Mouse (Mus musculus) forebrain, embryonic 11.5 days (tissue): ENCODE data around the gene Rgs6. TPM values are rescaled to one million over a fixed set of nuclear protein-coding genes. Genes with fewer than 3 reads are reported as not detected.

Experiments
- ATAC-seq: fragments of 200-750 bp; cut with Nextera tagmentation; replicated peaks from 2 replicates; pipeline ENCODE4 v1.8.0; 2017; ENCODE audit warnings: moderate TSS enrichment; ENCODE audit not compliant: low FRiP score
- DNase-seq: peaks from one replicate; pipeline ENCODE4 v3.0.0-alpha.2; 2017; ENCODE audit warnings: low spot score
- H3K27ac ChIP-seq: fragments of 300-500 bp; sonication (generic); 2 replicates; pipeline ENCODE4 v1.5.1; 2014; ENCODE audit warnings: low read depth, low read length
- H3K27me3 ChIP-seq: fragments of 300-500 bp; sonication (generic); 2 replicates; pipeline ENCODE4 v1.6.1; 2014; ENCODE audit warnings: mild to moderate bottlenecking, low read length, mixed read lengths; ENCODE audit not compliant: control insufficient read depth, insufficient read depth
- H3K36me3 ChIP-seq: fragments of 300-500 bp; sonication (generic); 2 replicates; pipeline ENCODE4 v1.6.1; 2014; ENCODE audit warnings: mild to moderate bottlenecking, low read length, moderate library complexity, mixed read lengths; ENCODE audit not compliant: control insufficient read depth, insufficient read depth
- H3K4me1 ChIP-seq: fragments of 300-500 bp; sonication (generic); replicated peaks from 2 replicates; pipeline ENCODE4 v1.6.1; 2014; ENCODE audit warnings: low read length, mixed read lengths; ENCODE audit not compliant: control insufficient read depth, insufficient read depth
- H3K4me2 ChIP-seq: fragments of 300-500 bp; sonication (generic); 2 replicates; pipeline ENCODE4 v1.6.1; 2014; ENCODE audit warnings: low read depth, mild to moderate bottlenecking, low read length, moderate library complexity, mixed read lengths; ENCODE audit not compliant: severe bottlenecking
- H3K4me3 ChIP-seq: fragments of 300-500 bp; sonication (generic); 2 replicates; pipeline ENCODE4 v1.5.1; 2014; ENCODE audit warnings: low read depth, low read length
- H3K9ac ChIP-seq: fragments of 300-500 bp; sonication (generic); 2 replicates; pipeline ENCODE4 v1.6.1; 2014; ENCODE audit warnings: low read length
- H3K9me3 ChIP-seq: fragments of 300-500 bp; sonication (generic); 2 replicates; pipeline ENCODE4 v1.6.1; 2016; ENCODE audit warnings: low read length, mixed read lengths; ENCODE audit not compliant: control insufficient read depth
- WGBS: fragments of 180-500 bp; shearing (Covaris S2); extraction: QIAGEN DNeasy Blood & Tissue Kit; methylation state at CpG from one replicate; pipeline ENCODE4 v1.1.7; 2014; 5-methylcytosine and 5-hydroxymethylcytosine counted together
- polyA plus RNA-seq: library from polyadenylated mRNA; unstranded; fragments of >200 nt; fragmentation: Nextera tagmentation; extraction: Ambion mirVana; gene quantifications from 2 replicates; pipeline ENCODE4 v1.2.1, GENCODE M21; 2014

Rgs6 gene
- polyA plus RNA-seq, 1 experiment from 2014 or later = 0.72 TPM

DNA sequence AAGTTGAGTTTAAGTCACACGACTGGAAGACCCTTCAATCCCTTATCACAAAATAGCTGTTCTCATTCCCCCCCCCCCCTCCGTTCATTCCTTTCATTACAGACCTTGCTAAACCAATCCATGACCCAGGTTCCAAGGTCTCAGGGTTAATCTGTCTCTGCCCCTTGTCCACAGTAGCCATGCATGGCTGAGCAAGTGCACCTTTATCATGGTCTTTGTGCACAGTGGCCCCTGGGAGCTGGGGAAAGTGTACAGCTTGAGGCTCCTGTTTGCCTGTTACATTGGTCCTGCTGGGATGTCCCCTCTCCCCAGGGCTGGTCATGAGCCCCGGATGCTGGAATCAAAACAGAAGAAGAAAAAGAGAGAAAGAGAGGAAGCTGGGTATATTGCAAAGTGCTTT, 522.6 kb downstream of the Rgs6 start:
- H3K36me3 ChIP-seq = no peaks in the 10 kb centered on the region
- no peaks in the 10 kb centered on the region for H3K4me1 ChIP-seq
- ATAC-seq = no peak
- WGBS = 52% methylated on average over 3 of the region's 3 CpGs
- no peaks in the 10 kb centered on the region for H3K27me3 ChIP-seq
- no peak overlapping the region for H3K4me2 ChIP-seq
- DNase-seq = no peak
- no peak overlapping the region for H3K4me3 ChIP-seq
- H3K9me3 ChIP-seq = no peaks in the 10 kb centered on the region
- no peak overlapping the region for H3K27ac ChIP-seq
- no peak overlapping the region for H3K9ac ChIP-seq

DNA sequence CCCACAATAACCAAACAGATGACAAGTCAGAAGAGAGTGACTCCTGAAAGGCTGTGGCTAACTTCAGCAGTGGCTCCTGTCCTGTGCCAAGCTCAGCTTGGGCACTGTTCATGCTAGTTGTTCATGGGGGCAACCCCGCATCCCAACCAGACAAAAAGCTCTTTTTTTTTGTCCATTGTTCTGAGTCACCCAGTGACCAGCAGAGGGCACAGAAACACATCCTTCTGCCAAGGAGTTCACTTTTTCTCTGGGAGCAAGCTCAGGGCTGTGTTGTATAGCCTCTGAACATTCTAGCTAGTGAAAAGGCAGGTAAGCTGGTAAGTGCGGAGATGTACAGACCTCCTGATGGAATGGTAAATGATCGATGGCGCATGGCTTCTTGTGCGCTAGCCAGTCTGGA, 524.2 kb downstream of the Rgs6 start:
- Histone ChIP-seq H3K27me3 (no peaks in the 10 kb centered on the region), H3K9ac (no peak overlapping the region), H3K4me2 (no peak overlapping the region), H3K9me3 (no peaks in the 10 kb centered on the region), H3K4me3 (no peak overlapping the region), H3K27ac (no peak overlapping the region), H3K36me3 (no peaks in the 10 kb centered on the region), H3K4me1 (no peaks in the 10 kb centered on the region)
- 83% methylated on average over 5 of the region's 5 CpGs for WGBS
- ATAC-seq (no peak), DNase-seq (no peak)

DNA sequence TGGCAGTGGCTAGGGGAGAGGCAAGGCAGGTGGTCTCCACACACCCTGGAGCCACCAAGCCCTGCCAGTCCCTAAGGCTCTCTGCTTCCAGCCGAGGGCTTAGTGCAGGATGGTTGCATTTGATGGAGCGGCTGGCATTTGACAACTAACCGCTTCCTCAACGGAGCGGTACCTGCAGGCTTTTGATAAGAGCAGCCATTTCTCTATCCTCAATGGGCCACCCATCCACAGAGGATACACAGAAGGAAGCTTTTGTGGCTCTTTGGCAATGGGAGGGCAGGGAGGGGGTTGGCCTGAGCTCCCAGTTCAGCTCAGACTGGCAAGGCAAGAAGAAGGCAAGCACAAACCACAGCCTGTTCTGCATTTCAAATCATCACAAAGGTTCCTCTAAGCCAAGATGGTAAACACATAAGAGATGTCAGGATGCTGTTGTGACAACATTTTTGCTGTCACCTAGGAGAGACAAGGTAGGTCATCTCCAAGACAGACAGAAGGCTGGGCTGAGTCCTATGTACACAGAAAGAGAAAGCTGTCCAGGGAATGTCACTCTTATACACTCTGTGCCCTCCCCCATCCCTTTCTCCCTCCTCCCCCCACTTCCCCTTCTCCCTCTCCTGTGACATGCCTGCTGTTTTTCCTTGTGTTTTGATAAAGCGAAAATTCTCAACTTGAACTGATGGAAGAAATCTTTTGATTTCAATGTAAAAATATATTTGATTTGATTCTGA, 525.0 kb downstream of the Rgs6 start:
- Histone ChIP-seq H3K9ac (no peak overlapping the region), H3K27ac (no peak overlapping the region), H3K36me3 (no peaks in the 10 kb centered on the region), H3K4me3 (no peak overlapping the region), H3K9me3 (no peaks in the 10 kb centered on the region), H3K27me3 (no peaks in the 10 kb centered on the region), H3K4me2 (no peak overlapping the region), H3K4me1 (no peaks in the 10 kb centered on the region)
- no peak for ATAC-seq
- WGBS = 73% methylated on average over 6 of the region's 6 CpGs
- DNase-seq = no peak

DNA sequence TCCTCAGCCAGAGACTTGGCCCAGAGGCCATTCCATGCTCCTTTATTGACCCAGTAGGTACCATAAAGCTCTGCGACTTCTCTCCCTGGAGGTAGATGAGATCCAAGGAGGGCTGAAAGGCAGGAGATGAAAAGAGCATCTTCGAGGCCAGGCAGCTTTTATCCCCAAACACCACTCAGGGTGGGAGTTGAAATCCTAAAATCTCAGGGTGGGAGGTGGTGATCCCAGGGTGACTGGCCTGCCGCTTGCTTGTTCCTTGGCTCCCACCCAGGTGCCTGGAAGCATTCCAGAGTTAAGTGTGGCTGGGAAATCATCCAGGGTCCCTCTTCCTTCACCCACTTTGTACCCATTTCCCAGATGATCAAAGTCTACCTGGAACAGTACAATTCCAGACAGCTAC, 525.9 kb downstream of the Rgs6 start:
- ATAC-seq (no peak), DNase-seq (no peak)
- no peak overlapping the region for H3K27ac ChIP-seq
- H3K4me3 ChIP-seq = no peak overlapping the region
- H3K4me2 ChIP-seq = no peak overlapping the region
- H3K36me3 ChIP-seq = no peaks in the 10 kb centered on the region
- WGBS = 61% methylated on average over 3 of the region's 3 CpGs
- H3K9ac ChIP-seq = no peak overlapping the region
- no peaks in the 10 kb centered on the region for H3K9me3 ChIP-seq
- H3K27me3 ChIP-seq = no peaks in the 10 kb centered on the region
- H3K4me1 ChIP-seq = no peaks in the 10 kb centered on the region

DNA sequence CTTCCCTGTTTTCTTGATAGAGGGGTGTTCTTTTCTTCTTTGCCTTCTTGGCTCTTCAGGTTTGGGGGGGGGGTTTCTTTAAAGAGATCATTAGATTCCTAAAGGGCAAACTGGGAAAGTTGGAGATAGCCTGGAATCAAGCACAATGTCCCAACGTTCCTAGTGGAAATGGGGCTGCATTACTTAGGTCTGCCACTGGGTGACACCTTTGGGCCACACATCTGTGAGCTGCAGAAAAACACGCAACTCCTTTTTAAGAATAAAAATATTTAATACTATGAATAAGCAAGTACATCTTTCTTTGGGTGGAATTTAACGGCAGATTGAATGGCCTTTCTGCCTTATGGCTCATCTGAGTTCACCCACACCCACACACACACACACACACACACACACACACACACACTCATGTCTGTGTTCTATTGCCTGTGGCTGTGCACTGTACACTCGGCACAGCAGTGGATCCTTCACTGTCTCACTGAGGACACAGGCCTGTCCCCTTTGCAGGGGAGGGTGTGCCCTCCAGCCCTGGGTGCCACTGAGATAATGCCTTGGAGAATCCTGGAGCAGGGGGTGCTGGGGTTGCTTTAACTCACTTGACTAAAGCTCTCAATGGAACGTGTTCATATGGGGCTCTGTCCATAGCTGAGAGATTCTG, 526.4 kb downstream of the Rgs6 start:
- no peaks in the 10 kb centered on the region for H3K9me3 ChIP-seq
- no peak overlapping the region for H3K27ac ChIP-seq
- no peaks in the 10 kb centered on the region for H3K27me3 ChIP-seq
- DNase-seq (peak; percentile 65), ATAC-seq (no peak)
- no peaks in the 10 kb centered on the region for H3K4me1 ChIP-seq
- WGBS = 49% methylated on average over 5 of the region's 5 CpGs
- no peak overlapping the region for H3K9ac ChIP-seq
- H3K4me2 ChIP-seq = no peak overlapping the region
- no peaks in the 10 kb centered on the region for H3K36me3 ChIP-seq
- no peak overlapping the region for H3K4me3 ChIP-seq

DNA sequence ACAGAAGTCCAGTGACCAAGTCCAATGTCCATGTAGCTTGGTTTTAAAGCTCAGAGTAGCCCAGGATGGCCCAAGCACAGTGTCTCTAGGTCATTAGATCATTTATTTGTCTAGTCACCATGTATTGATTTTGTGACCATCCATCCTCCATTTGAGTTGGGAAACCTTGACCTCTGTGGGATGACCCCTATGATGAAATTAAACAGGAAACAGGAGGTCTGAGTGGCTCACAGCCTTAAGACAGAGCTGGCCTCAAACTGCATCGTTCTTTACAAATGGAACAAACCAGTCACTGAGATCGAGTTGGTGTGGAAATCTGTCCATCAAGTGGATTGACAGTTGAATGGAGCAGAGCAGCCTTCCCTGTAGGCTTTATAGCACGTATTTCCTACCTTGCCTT, 536.0 kb downstream of the Rgs6 start:
- Histone ChIP-seq H3K4me2 (no peak overlapping the region), H3K36me3 (no peaks in the 10 kb centered on the region), H3K9ac (no peak overlapping the region), H3K27ac (no peak overlapping the region), H3K4me1 (no peaks in the 10 kb centered on the region), H3K9me3 (no peaks in the 10 kb centered on the region), H3K4me3 (no peak overlapping the region), H3K27me3 (no peaks in the 10 kb centered on the region)
- DNase-seq = no peak
- ATAC-seq = no peak
- WGBS = 67% methylated on average over 3 of the region's 3 CpGs

DNA sequence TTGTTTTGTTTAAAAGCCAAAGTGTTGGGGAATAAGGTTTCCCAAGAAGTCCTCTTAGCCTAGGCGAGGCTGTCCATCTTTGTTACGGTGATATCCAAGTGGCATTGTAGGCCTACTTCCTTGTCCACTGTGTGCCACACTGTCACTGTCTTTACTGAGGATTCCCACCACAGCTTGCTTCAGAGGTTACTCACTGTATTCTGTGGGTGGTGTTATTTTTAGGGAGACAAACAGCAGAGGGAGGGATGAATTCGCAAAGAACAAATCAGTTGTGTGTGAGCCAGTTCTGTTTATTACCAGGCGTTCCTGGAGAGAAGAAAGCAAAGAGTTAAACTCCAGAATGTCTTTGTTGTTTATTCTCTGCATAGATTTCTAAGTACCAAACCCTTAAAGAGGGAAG, 537.2 kb downstream of the Rgs6 start:
- no peaks in the 10 kb centered on the region for H3K9me3 ChIP-seq
- ATAC-seq (no peak), DNase-seq (no peak)
- H3K9ac ChIP-seq = no peak overlapping the region
- 88% methylated on average over 4 of the region's 4 CpGs for WGBS
- H3K4me2 ChIP-seq = no peak overlapping the region
- no peak overlapping the region for H3K27ac ChIP-seq
- no peaks in the 10 kb centered on the region for H3K4me1 ChIP-seq
- H3K4me3 ChIP-seq = no peak overlapping the region
- no peaks in the 10 kb centered on the region for H3K36me3 ChIP-seq
- no peaks in the 10 kb centered on the region for H3K27me3 ChIP-seq

DNA sequence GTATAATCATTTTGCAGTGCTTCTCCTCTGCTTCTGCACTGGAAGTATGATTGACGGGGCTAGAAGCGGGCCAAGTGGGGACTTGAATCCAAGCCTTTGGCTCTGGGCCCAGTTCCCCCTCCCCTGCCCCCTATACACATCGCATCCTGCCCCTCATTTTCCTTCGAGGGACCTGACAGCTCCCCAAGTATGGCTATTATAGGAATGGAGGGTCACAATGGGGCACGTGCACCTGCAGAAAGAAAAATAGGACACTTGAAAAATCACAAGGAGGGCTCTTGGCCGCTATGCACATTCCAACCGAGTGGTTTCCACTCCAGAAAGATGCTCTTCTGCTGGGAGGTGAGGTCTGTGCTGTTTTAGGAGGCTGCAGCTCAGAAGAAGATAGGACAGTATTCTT, 538.8 kb downstream of the Rgs6 start:
- H3K9me3 ChIP-seq = no peaks in the 10 kb centered on the region
- no peak overlapping the region for H3K27ac ChIP-seq
- no peak for DNase-seq
- ATAC-seq = no peak
- H3K4me2 ChIP-seq = no peak overlapping the region
- no peaks in the 10 kb centered on the region for H3K27me3 ChIP-seq
- WGBS = 86% methylated on average over 7 of the region's 7 CpGs
- no peaks in the 10 kb centered on the region for H3K4me1 ChIP-seq
- no peaks in the 10 kb centered on the region for H3K36me3 ChIP-seq
- H3K9ac ChIP-seq = no peak overlapping the region
- H3K4me3 ChIP-seq = no peak overlapping the region

DNA sequence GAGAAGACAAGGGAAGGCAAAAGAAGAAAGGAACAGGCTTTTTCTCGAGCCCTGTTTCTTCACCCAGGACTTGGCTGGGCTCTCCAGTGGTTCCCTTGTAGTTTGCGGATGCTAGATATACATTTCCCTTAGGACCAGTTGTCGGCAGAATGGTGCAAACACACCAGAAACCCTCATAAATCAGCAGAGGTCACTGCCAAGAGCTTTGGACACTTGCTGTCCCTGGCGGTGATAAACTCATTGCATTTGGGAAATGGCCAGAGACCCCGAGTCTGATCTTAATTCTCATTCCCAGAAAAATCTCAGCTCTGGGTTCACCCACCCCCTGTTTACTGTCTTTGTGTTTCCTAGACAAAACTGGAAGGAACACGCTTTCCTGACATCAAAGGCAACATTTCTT, 539.9 kb downstream of the Rgs6 start:
- WGBS = 78% methylated on average over 6 of the region's 6 CpGs
- Histone ChIP-seq H3K9me3 (no peaks in the 10 kb centered on the region), H3K36me3 (no peaks in the 10 kb centered on the region), H3K4me1 (no peaks in the 10 kb centered on the region), H3K4me3 (no peak overlapping the region), H3K4me2 (no peak overlapping the region), H3K9ac (no peak overlapping the region), H3K27ac (no peak overlapping the region), H3K27me3 (no peaks in the 10 kb centered on the region)
- DNase-seq = no peak
- ATAC-seq = no peak
